Mouse (Mus musculus): ENCODE measurements around the gene Ano3. TPM values are rescaled to one million over a fixed set of nuclear protein-coding genes. Genes with fewer than 3 reads are reported as not detected.
A peak's percentile ranks its signal among the peaks of the same experiment; 100 is the strongest.

Ano3 gene
- polyA plus RNA-seq, 1 experiment from 2014 or later: 1.3 TPM

GRCm38 (mm10) chr2:110929126-110929525 is 21.6 kb downstream of the Ano3 start:
- Histone ChIP-seq H3K9ac (no peak overlapping the region), H3K9me3 (no peaks in the 10 kb centered on the region), H3K36me3 (replicated peaks) (no peaks in the 10 kb centered on the region), H3K27ac (no peak overlapping the region), H3K4me3 (replicated peaks) (no peak overlapping the region), H3K4me2 (no peak overlapping the region), H3K4me1 (no peaks in the 10 kb centered on the region), H3K27me3 (no peaks in the 10 kb centered on the region)
- ATAC-seq (ENCODE audit: low FRiP score): no peak

GRCm38 (mm10) chr2:110909506-110909905 is 41.2 kb downstream of the Ano3 start:
- Histone ChIP-seq H3K36me3 (replicated peaks) (no peaks in the 10 kb centered on the region), H3K4me1 (no peaks in the 10 kb centered on the region), H3K27ac (no peak overlapping the region), H3K4me2 (no peak overlapping the region), H3K4me3 (replicated peaks) (no peak overlapping the region), H3K27me3 (no peaks in the 10 kb centered on the region), H3K9me3 (no peaks in the 10 kb centered on the region), H3K9ac (no peak overlapping the region)
- 80% methylated on average over 2 of the region's 2 CpGs for WGBS
- no peak for ATAC-seq (ENCODE audit: low FRiP score)

- no peaks in the 10 kb centered on the region for H3K27me3 ChIP-seq
- no peaks in the 10 kb centered on the region for H3K9me3 ChIP-seq
- H3K4me3 ChIP-seq (replicated peaks): no peak overlapping the region
- 51% methylated on average over 3 of the region's 3 CpGs for WGBS
- no peak overlapping the region for H3K27ac ChIP-seq
- H3K9ac ChIP-seq: no peak overlapping the region
- no peaks in the 10 kb centered on the region for H3K4me1 ChIP-seq
- H3K36me3 ChIP-seq (replicated peaks): no peaks in the 10 kb centered on the region
- no peak overlapping the region for H3K4me2 ChIP-seq
- ATAC-seq (ENCODE audit: low FRiP score): no peak
Observed at GRCm38 (mm10) chr2:110906473-110906872, 44.2 kb downstream of the Ano3 start.

GRCm38 (mm10) chr2:110896477-110897270 is 54.0 kb downstream of the Ano3 start:
- 87% methylated on average over 2 of the region's 2 CpGs for WGBS
- ATAC-seq (ENCODE audit: low FRiP score): no peak
- no peaks in the 10 kb centered on the region for H3K9me3 ChIP-seq
- H3K27me3 ChIP-seq: no peaks in the 10 kb centered on the region
- no peak overlapping the region for H3K4me2 ChIP-seq
- no peak overlapping the region for H3K27ac ChIP-seq
- no peaks in the 10 kb centered on the region for H3K36me3 ChIP-seq (replicated peaks)
- no peak overlapping the region for H3K4me3 ChIP-seq (replicated peaks)
- H3K9ac ChIP-seq: no peak overlapping the region
- no peaks in the 10 kb centered on the region for H3K4me1 ChIP-seq

GRCm38 (mm10) chr2:110871650-110872049 is 79.1 kb downstream of the Ano3 start:
- Histone ChIP-seq H3K27ac (no peak overlapping the region), H3K9me3 (no peaks in the 10 kb centered on the region), H3K4me2 (no peak overlapping the region), H3K9ac (no peak overlapping the region), H3K4me1 (no peaks in the 10 kb centered on the region), H3K36me3 (replicated peaks) (no peaks in the 10 kb centered on the region), H3K4me3 (replicated peaks) (no peak overlapping the region), H3K27me3 (no peaks in the 10 kb centered on the region)
- no peak for ATAC-seq (ENCODE audit: low FRiP score)
- WGBS: 91% methylated on average over 4 of the region's 4 CpGs

- Histone ChIP-seq H3K4me1 (no peaks in the 10 kb centered on the region), H3K27ac (no peak overlapping the region), H3K27me3 (no peaks in the 10 kb centered on the region), H3K9ac (no peak overlapping the region), H3K4me3 (replicated peaks) (no peak overlapping the region), H3K9me3 (no peaks in the 10 kb centered on the region), H3K4me2 (no peak overlapping the region), H3K36me3 (replicated peaks) (no peaks in the 10 kb centered on the region)
- ATAC-seq (ENCODE audit: low FRiP score): no peak
- WGBS: 77% methylated on average over 2 of the region's 3 CpGs
Observed at GRCm38 (mm10) chr2:110865584-110865983, 85.1 kb downstream of the Ano3 start.

GRCm38 (mm10) chr2:110863376-110863775 is 87.3 kb downstream of the Ano3 start:
- no peak for ATAC-seq (ENCODE audit: low FRiP score)
- Histone ChIP-seq H3K9ac (no peak overlapping the region), H3K4me3 (replicated peaks) (no peak overlapping the region), H3K27ac (no peak overlapping the region), H3K27me3 (no peaks in the 10 kb centered on the region), H3K4me1 (no peaks in the 10 kb centered on the region), H3K9me3 (no peaks in the 10 kb centered on the region), H3K36me3 (replicated peaks) (no peaks in the 10 kb centered on the region), H3K4me2 (no peak overlapping the region)
- 96% methylated on average over 4 of the region's 4 CpGs for WGBS

GRCm38 (mm10) chr2:110839559-110840243 is 111.0 kb downstream of the Ano3 start:
- Histone ChIP-seq H3K4me2 (no peak overlapping the region), H3K27me3 (no peaks in the 10 kb centered on the region), H3K27ac (no peak overlapping the region), H3K9me3 (no peaks in the 10 kb centered on the region), H3K36me3 (replicated peaks) (no peaks in the 10 kb centered on the region), H3K9ac (no peak overlapping the region), H3K4me3 (replicated peaks) (no peak overlapping the region), H3K4me1 (peaks cover 2% of the 10 kb centered on the region; the same call in 1 of the 2 replicates)
- 0 out of 2 replicates have a peak, but pooled peaks have one; percentile 20 for ATAC-seq (ENCODE audit: low FRiP score)
- 45% methylated on average over 7 of the region's 7 CpGs for WGBS

GRCm38 (mm10) chr2:110816189-110816588 is 134.5 kb downstream of the Ano3 start:
- H3K36me3 ChIP-seq (replicated peaks): no peaks in the 10 kb centered on the region
- no peaks in the 10 kb centered on the region for H3K4me1 ChIP-seq
- H3K27me3 ChIP-seq: no peaks in the 10 kb centered on the region
- ATAC-seq (ENCODE audit: low FRiP score): no peak
- H3K9ac ChIP-seq: no peak overlapping the region
- no peak overlapping the region for H3K27ac ChIP-seq
- no peak overlapping the region for H3K4me2 ChIP-seq
- H3K4me3 ChIP-seq (replicated peaks): no peak overlapping the region
- H3K9me3 ChIP-seq: no peaks in the 10 kb centered on the region

- Histone ChIP-seq H3K4me3 (replicated peaks) (no peak overlapping the region), H3K4me2 (no peak overlapping the region), H3K27me3 (no peaks in the 10 kb centered on the region), H3K9me3 (no peaks in the 10 kb centered on the region), H3K9ac (no peak overlapping the region), H3K36me3 (replicated peaks) (no peaks in the 10 kb centered on the region), H3K27ac (no peak overlapping the region), H3K4me1 (no peaks in the 10 kb centered on the region)
- ATAC-seq (ENCODE audit: low FRiP score): no peak
- 100% methylated on average over 1 of the region's 1 CpGs for WGBS
Observed at GRCm38 (mm10) chr2:110814964-110815363, 135.8 kb downstream of the Ano3 start.

GRCm38 (mm10) chr2:110806302-110807093 is 144.2 kb downstream of the Ano3 start:
- no peaks in the 10 kb centered on the region for H3K4me1 ChIP-seq
- no peak overlapping the region for H3K27ac ChIP-seq
- no peaks in the 10 kb centered on the region for H3K36me3 ChIP-seq (replicated peaks)
- no peak overlapping the region for H3K4me2 ChIP-seq
- no peak overlapping the region for H3K4me3 ChIP-seq (replicated peaks)
- whole genome bisulfite sequencing: 89% methylated on average over 5 of the region's 5 CpGs
- H3K9me3 ChIP-seq: no peaks in the 10 kb centered on the region
- no peak for ATAC-seq (ENCODE audit: low FRiP score)
- H3K9ac ChIP-seq: no peak overlapping the region
- no peaks in the 10 kb centered on the region for H3K27me3 ChIP-seq

- Histone ChIP-seq H3K4me3 (replicated peaks) (no peak overlapping the region), H3K27ac (no peak overlapping the region), H3K4me1 (no peaks in the 10 kb centered on the region), H3K4me2 (no peak overlapping the region), H3K9ac (no peak overlapping the region), H3K9me3 (no peaks in the 10 kb centered on the region), H3K36me3 (replicated peaks) (no peaks in the 10 kb centered on the region), H3K27me3 (no peaks in the 10 kb centered on the region)
- ATAC-seq (ENCODE audit: low FRiP score): no peak
- WGBS: 73% methylated on average over 1 of the region's 1 CpGs
Observed at GRCm38 (mm10) chr2:110795928-110796327, 154.8 kb downstream of the Ano3 start.

Measured in forebrain, embryonic 12.5 days (tissue).